Mouse (Mus musculus): Measurements from ENCODE around the gene Ncam1. TPM values are rescaled to one million over a fixed set of nuclear protein-coding genes. Genes with fewer than 3 reads are reported as not detected.

Ncam1 gene
- total and polyA plus RNA-seq, 3 experiments: 0.08 TPM; not detected in 2

DNA sequence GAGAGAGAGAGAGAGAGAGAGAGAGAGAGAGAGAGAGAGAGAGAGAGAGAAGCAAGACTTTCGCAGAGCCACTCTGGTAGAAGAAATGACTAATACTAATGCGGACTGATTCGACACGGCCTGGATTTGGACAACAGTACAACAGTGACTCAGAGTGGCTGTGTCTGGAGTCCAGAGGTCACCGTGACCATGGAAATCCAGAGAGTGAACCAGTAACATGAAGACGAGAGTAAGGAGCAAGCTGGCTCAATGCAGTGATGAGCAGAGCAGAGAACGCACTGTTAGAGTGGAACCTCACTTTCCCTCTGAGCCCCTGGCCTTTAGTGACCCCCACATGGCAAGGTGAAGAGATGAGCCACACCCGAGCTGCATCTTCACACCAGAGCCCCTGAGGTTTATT is 28.9 kb upstream of the Ncam1 start:
- DNase-seq (ENCODE audit: extremely low read depth): no peak
- no peaks in the 10 kb centered on the region for H3K36me3 ChIP-seq (replicated peaks in 1 of 2; ENCODE audit: control insufficient read depth in 1 of 2, insufficient read depth in 1 of 2, low read length in 1 of 2)
- dilution Hi-C loops (cut with MboI; ENCODE audit: extremely low pct_ligation_motif_present, extremely low pct_unique_long_range_greater_than_20kb, low sequenced_read_pairs) (no loop called here), in situ Hi-C loops (cut with MboI; ENCODE audit: low pct_ligation_motif_present, low pct_unique_long_range_greater_than_20kb, low sequenced_read_pairs) (no loop called here)
- H3K27me3 ChIP-seq (replicated peaks): no peaks in the 10 kb centered on the region
- TF ChIP-seq ELF1 (IDR thresholded peaks at IDR 0.05; ENCODE audit: low read depth, low read length): no peak
- no peak for TF ChIP-seq EP300 (IDR thresholded peaks at IDR 0.05; ENCODE audit: low read length)
- no peak overlapping the region for H3K9ac ChIP-seq (ENCODE audit: insufficient read depth, low read depth)
- no peak overlapping the region for H3K27ac ChIP-seq (ENCODE audit: insufficient read depth, low read depth)
- no peak overlapping the region for H3K4me3 ChIP-seq (replicated peaks in 1 of 3; ENCODE audit: low read depth in 2 of 3, low read length in 2 of 3, poor library complexity in 1 of 3)
- H3K79me2 ChIP-seq (replicated peaks; ENCODE audit: control insufficient read depth, extremely low read depth, insufficient read depth, poor library complexity, severe bottlenecking): no peaks in the 10 kb centered on the region
- no peak overlapping the region for H3K4me2 ChIP-seq (ENCODE audit: insufficient read depth, low read depth, poor library complexity, severe bottlenecking)
- H3K9me3 ChIP-seq (replicated peaks; ENCODE audit: low read length): no peaks in the 10 kb centered on the region
- H3K4me1 ChIP-seq (ENCODE audit: control insufficient read depth in 1 of 2, insufficient read depth in 2 of 2): no peaks in the 10 kb centered on the region

DNA sequence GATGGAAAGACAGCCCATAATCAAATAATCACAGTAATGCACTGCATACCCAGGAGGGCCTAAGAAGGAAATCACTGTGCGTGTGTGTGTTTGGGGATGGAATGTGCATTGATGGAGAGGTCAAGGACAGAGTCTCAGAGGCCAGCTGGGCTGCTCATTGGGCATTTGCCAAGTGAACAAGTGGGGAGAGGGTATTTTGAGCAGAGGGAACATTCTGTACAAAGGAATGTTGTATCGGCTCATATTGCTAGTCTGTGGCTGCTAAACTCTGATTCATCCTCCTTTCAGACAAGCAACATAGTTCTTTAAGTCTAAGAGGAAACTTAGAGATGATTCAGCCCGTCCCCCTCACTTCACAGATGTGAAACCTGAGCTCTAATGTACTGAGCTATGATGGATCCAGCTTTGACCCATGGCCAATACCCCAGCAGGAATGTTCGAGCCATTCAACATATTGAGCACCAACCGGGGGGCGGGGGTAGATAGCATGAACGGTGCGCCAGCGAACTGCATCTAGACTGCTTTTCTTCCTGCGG is 17.5 kb upstream of the Ncam1 start:
- no peak overlapping the region for H3K4me3 ChIP-seq (replicated peaks in 1 of 3; ENCODE audit: low read depth in 2 of 3, low read length in 2 of 3, poor library complexity in 1 of 3)
- no peaks in the 10 kb centered on the region for H3K27me3 ChIP-seq (replicated peaks)
- DNase-seq (ENCODE audit: extremely low read depth): no peak
- H3K4me2 ChIP-seq (ENCODE audit: insufficient read depth, low read depth, poor library complexity, severe bottlenecking): no peak overlapping the region
- H3K4me1 ChIP-seq (ENCODE audit: control insufficient read depth in 1 of 2, insufficient read depth in 2 of 2): no peaks in the 10 kb centered on the region
- no peak overlapping the region for H3K27ac ChIP-seq (ENCODE audit: insufficient read depth, low read depth)
- dilution Hi-C loops (cut with MboI; ENCODE audit: extremely low pct_ligation_motif_present, extremely low pct_unique_long_range_greater_than_20kb, low sequenced_read_pairs): no loop called here
- no peak overlapping the region for H3K9ac ChIP-seq (ENCODE audit: insufficient read depth, low read depth)
- H3K36me3 ChIP-seq (replicated peaks in 1 of 2; ENCODE audit: control insufficient read depth in 1 of 2, insufficient read depth in 1 of 2, low read length in 1 of 2): no peaks in the 10 kb centered on the region
- no peaks in the 10 kb centered on the region for H3K9me3 ChIP-seq (replicated peaks; ENCODE audit: low read length)
- TF ChIP-seq POLR2A (IDR thresholded peaks at IDR 0.05; ENCODE audit: low read depth, low read length): no peak
- no peak for TF ChIP-seq RAD21 (IDR thresholded peaks at IDR 0.05; ENCODE audit: low read depth, low read length)
- no peak for TF ChIP-seq ZC3H11A (IDR thresholded peaks at IDR 0.05; ENCODE audit: low read depth, low read length)
- TF ChIP-seq ETS1 (conservative IDR thresholded peaks at IDR 0.05; ENCODE audit: low read depth, low read length): no peak
- no peak for TF ChIP-seq MAFK (IDR thresholded peaks at IDR 0.05; ENCODE audit: insufficient replicate concordance, low read length)
- TF ChIP-seq MYC (IDR thresholded peaks at IDR 0.05; ENCODE audit: low read depth, low read length): no peak
- no peak for TF ChIP-seq CTCF (conservative IDR thresholded peaks at IDR 0.05 in 1 of 2, IDR thresholded peaks at IDR 0.05 in 1 of 2; ENCODE audit: low read depth in 2 of 2, low read length in 2 of 2)
- in situ Hi-C loops (cut with MboI; ENCODE audit: low pct_ligation_motif_present, low pct_unique_long_range_greater_than_20kb, low sequenced_read_pairs): no loop called here
- no peaks in the 10 kb centered on the region for H3K79me2 ChIP-seq (replicated peaks; ENCODE audit: control insufficient read depth, extremely low read depth, insufficient read depth, poor library complexity, severe bottlenecking)

DNA sequence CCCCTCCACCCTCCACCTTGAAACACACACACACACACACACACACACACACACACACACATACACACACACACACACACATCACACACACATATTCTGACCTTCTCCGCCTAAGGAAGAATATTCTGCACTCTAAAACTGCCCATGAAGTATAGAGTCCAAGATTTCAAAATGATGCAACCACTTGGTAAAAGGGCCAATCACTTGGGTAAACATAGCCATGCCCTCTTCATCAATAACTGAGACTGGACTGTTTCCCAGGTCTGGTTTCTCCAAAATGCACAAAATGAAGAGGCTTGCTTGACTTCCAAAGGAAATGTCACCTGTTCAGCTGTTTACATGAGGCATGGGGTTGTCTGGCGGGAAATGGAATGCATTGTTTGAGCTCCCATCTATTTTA is 15.7 kb upstream of the Ncam1 start:
- H3K79me2 ChIP-seq (replicated peaks; ENCODE audit: control insufficient read depth, extremely low read depth, insufficient read depth, poor library complexity, severe bottlenecking): no peaks in the 10 kb centered on the region
- H3K9me3 ChIP-seq (replicated peaks; ENCODE audit: low read length): no peaks in the 10 kb centered on the region
- H3K27ac ChIP-seq (ENCODE audit: insufficient read depth, low read depth): no peak overlapping the region
- H3K27me3 ChIP-seq (replicated peaks): no peaks in the 10 kb centered on the region
- TF ChIP-seq BHLHE40 (IDR thresholded peaks at IDR 0.05; ENCODE audit: low read depth, low read length): no peak
- no peak for TF ChIP-seq CHD1 (IDR thresholded peaks at IDR 0.05; ENCODE audit: low read depth, low read length)
- in situ Hi-C loops (cut with MboI; ENCODE audit: low pct_ligation_motif_present, low pct_unique_long_range_greater_than_20kb, low sequenced_read_pairs) (no loop called here), dilution Hi-C loops (cut with MboI; ENCODE audit: extremely low pct_ligation_motif_present, extremely low pct_unique_long_range_greater_than_20kb, low sequenced_read_pairs) (no loop called here)
- no peak overlapping the region for H3K4me3 ChIP-seq (replicated peaks in 1 of 3; ENCODE audit: low read depth in 2 of 3, low read length in 2 of 3, poor library complexity in 1 of 3)
- no peak overlapping the region for H3K4me2 ChIP-seq (ENCODE audit: insufficient read depth, low read depth, poor library complexity, severe bottlenecking)
- no peaks in the 10 kb centered on the region for H3K36me3 ChIP-seq (replicated peaks in 1 of 2; ENCODE audit: control insufficient read depth in 1 of 2, insufficient read depth in 1 of 2, low read length in 1 of 2)
- no peaks in the 10 kb centered on the region for H3K4me1 ChIP-seq (ENCODE audit: control insufficient read depth in 1 of 2, insufficient read depth in 2 of 2)
- H3K9ac ChIP-seq (ENCODE audit: insufficient read depth, low read depth): no peak overlapping the region
- no peak for DNase-seq (ENCODE audit: extremely low read depth)
